Mouse (Mus musculus) CH12.LX (cell line): Measurements from ENCODE around the gene Zeb2.

ENCODE experiments used
- CTCF ChIP-seq, 2 experiments: IDR thresholded peaks in 1 of 2; conservative IDR thresholded peaks in 1 of 2; 2 replicates each; pipeline ENCODE4 v1.5.1; 2011 to 2012; ENCODE audit warnings: low read depth in 2 of 2, low read length in 2 of 2, improper control_type of control experiment in 1 of 2, inconsistent platforms in 1 of 2, mild to moderate bottlenecking in 1 of 2, moderate library complexity in 1 of 2
- E2F4 ChIP-seq: IDR thresholded peaks from 2 replicates; pipeline ENCODE4 v1.6.1; 2011; ENCODE audit warnings: low read depth, low read length, improper control_type of control experiment; ENCODE audit not compliant: insufficient replicate concordance
- ELF1 ChIP-seq: IDR thresholded peaks from 2 replicates; pipeline ENCODE4 v1.6.1; 2014; ENCODE audit warnings: low read depth, mild to moderate bottlenecking, inconsistent platforms, low read length, improper control_type of control experiment
- EP300 ChIP-seq: IDR thresholded peaks from 2 replicates; pipeline ENCODE4 v1.6.1; 2011; ENCODE audit warnings: low read length, improper control_type of control experiment
- POLR2A ChIP-seq: IDR thresholded peaks from 2 replicates; pipeline ENCODE4 v1.6.1; 2011; ENCODE audit warnings: low read depth, mild to moderate bottlenecking, improper control_type of control experiment, low read length
- USF1 ChIP-seq: IDR thresholded peaks from 2 replicates; pipeline ENCODE4 v1.6.1; 2014; ENCODE audit warnings: low read depth, mild to moderate bottlenecking, inconsistent platforms, low read length, improper control_type of control experiment
- USF2 ChIP-seq: conservative IDR thresholded peaks from 2 replicates; pipeline ENCODE4 v1.6.1; 2011; ENCODE audit warnings: low read depth, low read length, improper control_type of control experiment
- ZMIZ1 ChIP-seq: IDR thresholded peaks from 2 replicates; pipeline ENCODE4 v1.6.1; 2012; ENCODE audit warnings: low read depth, mild to moderate bottlenecking, inconsistent platforms, low read length, improper control_type of control experiment
- ZNF384 ChIP-seq: IDR thresholded peaks from 2 replicates; pipeline ENCODE4 v1.6.1; 2012; ENCODE audit warnings: low read depth, low read length, improper control_type of control experiment, inconsistent platforms

DNA sequence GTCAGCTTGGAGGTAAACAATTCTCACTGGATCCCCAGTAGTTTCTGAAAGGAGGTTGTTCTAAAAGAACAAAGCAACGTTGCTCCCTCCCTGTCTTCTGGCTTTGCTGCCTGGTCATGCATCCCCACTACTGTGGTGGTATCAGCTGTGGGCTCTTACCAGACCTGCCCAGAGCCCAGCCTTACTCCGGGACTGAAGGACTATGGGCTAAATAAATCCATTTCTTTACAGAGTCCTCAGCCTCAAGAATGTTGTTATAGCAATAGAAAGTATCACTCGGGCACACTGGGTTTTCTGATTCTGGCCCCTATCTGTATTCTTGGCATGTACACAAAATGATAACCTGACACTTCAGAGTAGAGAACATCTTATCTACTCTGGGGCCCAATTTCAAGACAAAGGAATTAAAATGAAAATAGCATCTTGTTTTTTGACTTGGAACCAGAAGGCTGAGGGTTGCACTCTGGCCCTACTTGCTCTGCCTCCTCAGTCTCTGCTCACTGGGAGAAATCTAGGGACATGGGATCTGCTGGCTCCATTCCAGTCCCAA is 39.2 kb downstream of the Zeb2 start:
- no peak for TF ChIP-seq CTCF (conservative IDR thresholded peaks at IDR 0.05 in 1 of 2, IDR thresholded peaks at IDR 0.05 in 1 of 2; ENCODE audit: low read depth in 2 of 2, low read length in 2 of 2)
- TF ChIP-seq ZNF384: no peak
- TF ChIP-seq POLR2A: no peak
- TF ChIP-seq USF1: no peak
- TF ChIP-seq E2F4: no peak
- TF ChIP-seq ZMIZ1: no peak
- no peak for TF ChIP-seq EP300
- no peak for TF ChIP-seq USF2
- no peak for TF ChIP-seq ELF1
